Mouse (Mus musculus) splenic B cell, adult 2 months (primary cell): ENCODE results near the gene Pofut2.

ENCODE experiments used
- DNase-seq: peaks from one replicate; pipeline ENCODE4 v3.0.0-alpha.2; 2011; ENCODE audit warnings: low read depth, low spot score
- H3K27me3 ChIP-seq: 2 replicates; pipeline ENCODE4 v1.6.1; 2012; ENCODE audit warnings: mild to moderate bottlenecking, low read length, moderate library complexity, mixed read lengths; ENCODE audit not compliant: control insufficient read depth, poor library complexity, insufficient read depth, severe bottlenecking
- H3K36me3 ChIP-seq: 2 replicates; pipeline ENCODE4 v1.6.1; 2012; ENCODE audit warnings: mild to moderate bottlenecking, low read length, moderate library complexity, mixed read lengths; ENCODE audit not compliant: control insufficient read depth, poor library complexity, insufficient read depth, severe bottlenecking

The Pofut2 gene

GRCm38 (mm10) chr10:77224390-77224789 lies 34.6 kb upstream of the Pofut2 start:
- no peak for DNase-seq
- Histone ChIP-seq H3K27me3 (no peaks in the 10 kb centered on the region), H3K36me3 (no peaks in the 10 kb centered on the region)

GRCm38 (mm10) chr10:77225414-77225813 lies 33.6 kb upstream of the Pofut2 start:
- no peaks in the 10 kb centered on the region for H3K36me3 ChIP-seq
- no peaks in the 10 kb centered on the region for H3K27me3 ChIP-seq
- no peak for DNase-seq

- Histone ChIP-seq H3K36me3 (no peaks in the 10 kb centered on the region), H3K27me3 (no peaks in the 10 kb centered on the region)
- no peak for DNase-seq
Observed at GRCm38 (mm10) chr10:77225995-77226688, 32.9 kb upstream of the Pofut2 start.

- Histone ChIP-seq H3K36me3 (no peaks in the 10 kb centered on the region), H3K27me3 (no peaks in the 10 kb centered on the region)
- DNase-seq: no peak
Observed at GRCm38 (mm10) chr10:77226691-77227367, 32.2 kb upstream of the Pofut2 start.

- DNase-seq: no peak
- Histone ChIP-seq H3K27me3 (no peaks in the 10 kb centered on the region), H3K36me3 (no peaks in the 10 kb centered on the region)
Observed at GRCm38 (mm10) chr10:77227368-77227723, 31.7 kb upstream of the Pofut2 start.

- DNase-seq: no peak
- no peaks in the 10 kb centered on the region for H3K36me3 ChIP-seq
- no peaks in the 10 kb centered on the region for H3K27me3 ChIP-seq
Observed at GRCm38 (mm10) chr10:77229609-77230595, 29.1 kb upstream of the Pofut2 start.

GRCm38 (mm10) chr10:77231861-77232755 lies 26.9 kb upstream of the Pofut2 start:
- DNase-seq: no peak
- Histone ChIP-seq H3K27me3 (no peaks in the 10 kb centered on the region), H3K36me3 (no peaks in the 10 kb centered on the region)

GRCm38 (mm10) chr10:77233230-77233629 lies 25.8 kb upstream of the Pofut2 start:
- H3K27me3 ChIP-seq: no peaks in the 10 kb centered on the region
- H3K36me3 ChIP-seq: no peaks in the 10 kb centered on the region
- DNase-seq: no peak

GRCm38 (mm10) chr10:77234991-77235616 lies 23.9 kb upstream of the Pofut2 start:
- no peaks in the 10 kb centered on the region for H3K36me3 ChIP-seq
- no peak for DNase-seq

GRCm38 (mm10) chr10:77237795-77238580 lies 21.0 kb upstream of the Pofut2 start:
- no peak for DNase-seq
- H3K27me3 ChIP-seq: no peaks in the 10 kb centered on the region

More at GRCm38 (mm10) chr10:77234991-77235616, 23.9 kb upstream of the Pofut2 start:
- H3K27me3 ChIP-seq: no peaks in the 10 kb centered on the region

GRCm38 (mm10) chr10:77240764-77241163 lies 18.3 kb upstream of the Pofut2 start:
- H3K27me3 ChIP-seq: no peaks in the 10 kb centered on the region
- DNase-seq: no peak
- H3K36me3 ChIP-seq: no peaks in the 10 kb centered on the region

More at GRCm38 (mm10) chr10:77237795-77238580, 21.0 kb upstream of the Pofut2 start:
- H3K36me3 ChIP-seq: no peaks in the 10 kb centered on the region

- DNase-seq: no peak
- no peaks in the 10 kb centered on the region for H3K36me3 ChIP-seq
- no peaks in the 10 kb centered on the region for H3K27me3 ChIP-seq
Observed at GRCm38 (mm10) chr10:77242396-77242795, 16.6 kb upstream of the Pofut2 start.

- H3K36me3 ChIP-seq: no peaks in the 10 kb centered on the region
- DNase-seq: no peak
- no peaks in the 10 kb centered on the region for H3K27me3 ChIP-seq
Observed at GRCm38 (mm10) chr10:77242871-77243270, 16.1 kb upstream of the Pofut2 start.
